Comparison of ENCODE assay signal across 13 mouse cellular contexts in genomic region chr10:42872269-42873010, GRCm38 (mm10). TPM values are rescaled to one million over a fixed set of nuclear protein-coding genes. Genes with fewer than 3 reads are reported as not detected.
A peak's percentile ranks its signal among the peaks of the same experiment; 100 is the strongest.
DNase-seq lines count a peak whose midpoint lies in the region; ATAC-seq and TF ChIP-seq lines count a peak whose summit lies in the region.
"Had no signal": no experiment of that assay in that cellular context is flagged by ENCODE, and none has a peak within 500 bp of the region (broad histone marks: within the 10 kb centered on the region; RNA-seq: fewer than 3 reads in every experiment).

No protein-coding gene starts in this region.

- no peaks in the 10 kb centered on the region for H3K9me3 ChIP-seq in forebrain, embryonic 14.5 days (replicated peaks; ENCODE audit: control insufficient read depth, low read length)
- H3K9me3 ChIP-seq in hindbrain, embryonic 15.5 days = no peaks in the 10 kb centered on the region
- H3K9me3 ChIP-seq in midbrain, embryonic 15.5 days = no peaks in the 10 kb centered on the region
- H3K9me3 ChIP-seq in lung, postnatal 0 days (ENCODE audit: low read length) = no peaks in the 10 kb centered on the region

- peak; percentile 93 for ATAC-seq in forebrain, embryonic 14.5 days
- ATAC-seq in hindbrain, embryonic 15.5 days (ENCODE audit: low FRiP score, low read depth) = 0 out of 2 replicates have a peak, but pooled peaks have one; percentile 52
- ATAC-seq in midbrain, embryonic 15.5 days (replicated peaks) = peak; percentile 71; the same call in 1 of the 2 replicates
- no peak for ATAC-seq in lung, postnatal 0 days
- ATAC-seq: liver, postnatal 0 days had no signal

- DNase-seq in kidney, postnatal 10 days = peak; percentile 46
- DNase-seq in kidney, postnatal 36 days = no peak
- peak; percentile 88 for DNase-seq in forebrain, embryonic 14.5 days (ENCODE audit: low spot score)
- DNase-seq in lung, postnatal 25 days (ENCODE audit: low spot score) = no peak
- no peak for DNase-seq in lung, postnatal 0 days (ENCODE audit: low spot score)
- DNase-seq: adrenal gland, adult 2 months; heart, adult 2 months; heart, postnatal 14 days; kidney, adult 11 months; liver, postnatal 0 days; thymus, postnatal 14 days had no signal

- H3K4me3 ChIP-seq in forebrain, embryonic 14.5 days (ENCODE audit: low read depth, low read length) = no peak overlapping the region
- H3K4me3 ChIP-seq in hindbrain, embryonic 15.5 days = no peak overlapping the region
- no peak overlapping the region for H3K4me3 ChIP-seq in midbrain, embryonic 15.5 days
- no peak overlapping the region for H3K4me3 ChIP-seq in lung, postnatal 0 days (ENCODE audit: low read depth, low read length)
- H3K4me3 ChIP-seq: heart, adult 2 months had no signal

- TF ChIP-seq CTCF in lung, postnatal 0 days (IDR thresholded peaks at IDR 0.05) = no peak

- no peaks in the 10 kb centered on the region for H3K27me3 ChIP-seq in forebrain, embryonic 14.5 days (replicated peaks; ENCODE audit: control insufficient read depth, insufficient read depth, low read length)
- no peaks in the 10 kb centered on the region for H3K27me3 ChIP-seq in hindbrain, embryonic 15.5 days
- H3K27me3 ChIP-seq in midbrain, embryonic 15.5 days (replicated peaks) = no peaks in the 10 kb centered on the region
- H3K27me3 ChIP-seq in lung, postnatal 0 days (replicated peaks; ENCODE audit: insufficient read depth, low read length) = no peaks in the 10 kb centered on the region

- WGBS in forebrain, embryonic 14.5 days = 27% methylated on average over 15 of the region's 15 CpGs
- 53% methylated on average over 15 of the region's 15 CpGs for WGBS in hindbrain, embryonic 15.5 days
- WGBS in midbrain, embryonic 15.5 days = 58% methylated on average over 15 of the region's 15 CpGs
- WGBS in lung, postnatal 0 days = 68% methylated on average over 15 of the region's 15 CpGs

- H3K36me3 ChIP-seq in forebrain, embryonic 14.5 days (ENCODE audit: control insufficient read depth, insufficient read depth, low read length) = no peaks in the 10 kb centered on the region
- no peaks in the 10 kb centered on the region for H3K36me3 ChIP-seq in hindbrain, embryonic 15.5 days
- no peaks in the 10 kb centered on the region for H3K36me3 ChIP-seq in midbrain, embryonic 15.5 days (replicated peaks)
- no peaks in the 10 kb centered on the region for H3K36me3 ChIP-seq in lung, postnatal 0 days (ENCODE audit: insufficient read depth, low read length)

- no peak overlapping the region for H3K9ac ChIP-seq in forebrain, embryonic 14.5 days (ENCODE audit: low read length)
- no peak overlapping the region for H3K9ac ChIP-seq in hindbrain, embryonic 15.5 days
- H3K9ac ChIP-seq in midbrain, embryonic 15.5 days = no peak overlapping the region
- H3K9ac ChIP-seq in lung, postnatal 0 days (replicated peaks; ENCODE audit: low read depth) = no peak overlapping the region
- H3K9ac ChIP-seq: liver, postnatal 0 days had no signal

- no peak overlapping the region for H3K4me2 ChIP-seq in forebrain, embryonic 14.5 days (ENCODE audit: low read length)
- no peak overlapping the region for H3K4me2 ChIP-seq in hindbrain, embryonic 15.5 days
- H3K4me2 ChIP-seq in midbrain, embryonic 15.5 days = no peak overlapping the region
- H3K4me2 ChIP-seq in lung, postnatal 0 days (replicated peaks; ENCODE audit: low read depth, low read length) = no peak overlapping the region

- H3K4me1 ChIP-seq in forebrain, embryonic 14.5 days (ENCODE audit: control insufficient read depth, insufficient read depth, low read length) = peaks cover 17% of the 10 kb centered on the region
- H3K4me1 ChIP-seq in hindbrain, embryonic 15.5 days (replicated peaks) = peaks cover 13% of the 10 kb centered on the region
- H3K4me1 ChIP-seq in midbrain, embryonic 15.5 days = peaks cover 12% of the 10 kb centered on the region
- H3K4me1 ChIP-seq in lung, postnatal 0 days (ENCODE audit: insufficient read depth, low read depth, low read length) = no peaks in the 10 kb centered on the region

- H3K27ac ChIP-seq in forebrain, embryonic 14.5 days (ENCODE audit: low read depth, low read length) = peak overlapping the region; percentile 82
- H3K27ac ChIP-seq in hindbrain, embryonic 15.5 days (replicated peaks) = no peak overlapping the region
- H3K27ac ChIP-seq in midbrain, embryonic 15.5 days = peak overlapping the region; percentile 10
- no peak overlapping the region for H3K27ac ChIP-seq in lung, postnatal 0 days (ENCODE audit: low read length)
- H3K27ac ChIP-seq: heart, adult 2 months had no signal

- TF ChIP-seq EP300 in lung, postnatal 0 days (IDR thresholded peaks at IDR 0.05) = no peak

RNA-seq across cellular contexts. Expression of gene Scml4, which starts 12.3 kb away (rescaled TPM):
- polyA plus RNA-seq in forebrain, embryonic 14.5 days (2014; fragmentation: Nextera tagmentation; extraction: Ambion mirVana) = 4.9 and 9.0 TPM in 2 replicates
- 10.6 and 13.2 TPM in 2 replicates for polyA plus RNA-seq in hindbrain, embryonic 15.5 days (2015; fragmentation: Nextera tagmentation; extraction: Ambion mirVana)
- 19.2 and 19.9 TPM in 2 replicates for polyA plus RNA-seq in midbrain, embryonic 15.5 days (2015; fragmentation: Nextera tagmentation; extraction: Ambion mirVana)
- polyA plus RNA-seq in lung, postnatal 0 days (2015; fragmentation: Nextera tagmentation; extraction: Ambion mirVana) = 0.10 and 0.13 TPM in 2 replicates

Comparison
In these comparisons a context has a peak if more than half of its experiments do, and no peak if none do; other contexts are left out.
1. DNase-seq: peak in kidney, postnatal 10 days (single experiment) and forebrain, embryonic 14.5 days (single experiment); none in kidney, postnatal 36 days (0 of 2), lung, postnatal 25 days (single experiment) and lung, postnatal 0 days (single experiment).
2. H3K27ac ChIP-seq: peak in forebrain, embryonic 14.5 days (single experiment) and midbrain, embryonic 15.5 days (single experiment); none in hindbrain, embryonic 15.5 days (single experiment) and lung, postnatal 0 days (single experiment).